Mouse (Mus musculus) hindbrain, embryonic 12.5 days (tissue): Measurements from ENCODE around the gene Ccdc169. TPM values are rescaled to one million over a fixed set of nuclear protein-coding genes. Genes with fewer than 3 reads are reported as not detected.

Experiments used
- ATAC-seq: fragments of 200-750 bp; cut with Nextera tagmentation; 2 replicates; pipeline ENCODE4 v1.8.0; 2017; ENCODE audit warnings: moderate TSS enrichment; ENCODE audit not compliant: low FRiP score
- H3K27ac ChIP-seq: fragments of 300-500 bp; sonication (generic); 2 replicates; pipeline ENCODE4 v1.5.1; 2016; ENCODE audit warnings: mild to moderate bottlenecking
- H3K27me3 ChIP-seq: fragments of 300-500 bp; sonication (generic); 2 replicates; pipeline ENCODE4 v1.6.1; 2016; ENCODE audit warnings: mild to moderate bottlenecking
- H3K36me3 ChIP-seq: fragments of 300-500 bp; sonication (generic); 2 replicates; pipeline ENCODE4 v1.6.1; 2016; ENCODE audit warnings: mild to moderate bottlenecking
- H3K4me1 ChIP-seq: fragments of 300-500 bp; sonication (generic); 2 replicates; pipeline ENCODE4 v1.6.1; 2016
- H3K4me2 ChIP-seq: fragments of 300-500 bp; sonication (generic); replicated peaks from 2 replicates; pipeline ENCODE4 v1.6.1; 2016; ENCODE audit warnings: mild to moderate bottlenecking
- H3K4me3 ChIP-seq: fragments of 300-500 bp; sonication (generic); 2 replicates; pipeline ENCODE4 v1.5.1; 2016; ENCODE audit warnings: mild to moderate bottlenecking
- H3K9ac ChIP-seq: fragments of 300-500 bp; sonication (generic); 2 replicates; pipeline ENCODE4 v1.6.1; 2016; ENCODE audit warnings: mild to moderate bottlenecking, moderate library complexity
- H3K9me3 ChIP-seq: fragments of 300-500 bp; sonication (generic); replicated peaks from 2 replicates; pipeline ENCODE4 v1.6.1; 2016; ENCODE audit warnings: mild to moderate bottlenecking
- WGBS: fragments of 180-500 bp; shearing (Covaris S2); methylation state at CpG from one replicate; pipeline ENCODE4 v1.1.7; 2016; 5-methylcytosine and 5-hydroxymethylcytosine counted together
- polyA plus RNA-seq: library from polyadenylated mRNA; unstranded; fragments of >200 nt; fragmentation: Nextera tagmentation; extraction: Ambion mirVana; gene quantifications from 2 replicates; pipeline ENCODE4 v1.2.1, GENCODE M21; 2016

Gene Ccdc169
- polyA plus RNA-seq, result 0.06 and 0.08 TPM in 2 replicates

GRCm38 (mm10) chr3:55137039-55137438, at the start of gene Ccdc169:
TSS of gene Ccdc169 (plus strand) at chr3:55137339.
- Histone ChIP-seq H3K9ac (no peak within 1 kb of the TSS), H3K9me3 (no peaks in the 10 kb centered on the region), H3K36me3 (peaks cover 36% of the 10 kb centered on the region), H3K4me3 (no peak within 1 kb of the TSS), H3K27me3 (no peaks in the 10 kb centered on the region), H3K4me1 (no peaks in the 10 kb centered on the region), H3K4me2 (no peak within 1 kb of the TSS), H3K27ac (no peak within 1 kb of the TSS)
- ATAC-seq, result no peak

DNA sequence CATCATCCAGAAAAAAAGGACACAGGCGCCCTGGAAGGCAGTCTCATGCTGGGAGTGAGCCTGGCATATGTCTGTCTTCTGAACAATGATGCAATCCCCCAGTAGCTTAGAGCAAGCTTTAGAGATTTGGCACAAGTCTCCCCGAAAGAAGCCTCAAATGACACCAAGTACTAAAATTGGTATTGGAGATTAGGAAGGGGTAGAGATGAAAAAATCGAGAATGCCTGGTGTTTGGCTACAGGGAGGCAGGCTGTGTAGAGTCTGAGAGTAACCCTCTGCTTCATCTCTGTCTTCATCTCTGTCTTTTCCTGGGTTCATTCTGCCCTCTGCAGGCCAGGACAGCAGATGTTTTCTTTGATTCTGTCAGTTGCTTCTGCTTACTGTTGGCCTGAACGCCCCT, 49.8 kb upstream of the Ccdc169 start:
- Histone ChIP-seq H3K27ac (no peak overlapping the region), H3K36me3 (no peaks in the 10 kb centered on the region), H3K4me1 (peaks cover 4% of the 10 kb centered on the region; the same call in 1 of the 2 replicates), H3K27me3 (no peaks in the 10 kb centered on the region), H3K4me3 (no peak overlapping the region), H3K9ac (no peak overlapping the region), H3K4me2 (no peak overlapping the region), H3K9me3 (no peaks in the 10 kb centered on the region)
- 66% methylated on average over 4 of the region's 4 CpGs for WGBS
- ATAC-seq, result no peak

GRCm38 (mm10) chr3:55088359-55088758, 48.8 kb upstream of the Ccdc169 start:
- Histone ChIP-seq H3K36me3 (no peaks in the 10 kb centered on the region), H3K4me1 (peaks cover 4% of the 10 kb centered on the region; the same call in 1 of the 2 replicates), H3K9ac (no peak overlapping the region), H3K27ac (no peak overlapping the region), H3K27me3 (no peaks in the 10 kb centered on the region), H3K9me3 (no peaks in the 10 kb centered on the region), H3K4me3 (no peak overlapping the region), H3K4me2 (no peak overlapping the region)
- no peak for ATAC-seq
- 76% methylated on average over 4 of the region's 4 CpGs for WGBS

- Histone ChIP-seq H3K36me3 (no peaks in the 10 kb centered on the region), H3K4me1 (peaks cover 4% of the 10 kb centered on the region; the same call in 1 of the 2 replicates), H3K27me3 (no peaks in the 10 kb centered on the region), H3K27ac (no peak overlapping the region), H3K9ac (no peak overlapping the region), H3K4me2 (no peak overlapping the region), H3K4me3 (no peak overlapping the region), H3K9me3 (no peaks in the 10 kb centered on the region)
- ATAC-seq, result no peak
- 71% methylated on average over 3 of the region's 3 CpGs for WGBS
Measured at GRCm38 (mm10) chr3:55088843-55089242, 48.3 kb upstream of the Ccdc169 start.

- no peak for ATAC-seq
- Histone ChIP-seq H3K4me3 (no peak overlapping the region), H3K27me3 (no peaks in the 10 kb centered on the region), H3K9me3 (no peaks in the 10 kb centered on the region), H3K4me2 (no peak overlapping the region), H3K36me3 (no peaks in the 10 kb centered on the region), H3K9ac (no peak overlapping the region), H3K27ac (no peak overlapping the region), H3K4me1 (peaks cover 4% of the 10 kb centered on the region; the same call in 1 of the 2 replicates)
- WGBS, result 84% methylated on average over 4 of the region's 4 CpGs
Measured at GRCm38 (mm10) chr3:55089291-55089690, 47.8 kb upstream of the Ccdc169 start.

GRCm38 (mm10) chr3:55093161-55093560, 44.0 kb upstream of the Ccdc169 start:
- H3K4me1 ChIP-seq, result peaks cover 13% of the 10 kb centered on the region
- H3K4me2 ChIP-seq, result no peak overlapping the region
- no peak overlapping the region for H3K27ac ChIP-seq
- 71% methylated on average over 1 of the region's 1 CpGs for WGBS
- H3K9ac ChIP-seq, result no peak overlapping the region
- H3K36me3 ChIP-seq, result no peaks in the 10 kb centered on the region
- H3K9me3 ChIP-seq, result no peaks in the 10 kb centered on the region
- no peak overlapping the region for H3K4me3 ChIP-seq
- no peak for ATAC-seq
- no peaks in the 10 kb centered on the region for H3K27me3 ChIP-seq

- WGBS, result 25% methylated on average over 8 of the region's 8 CpGs
- ATAC-seq, result peak; percentile 75
- Histone ChIP-seq H3K9ac (no peak overlapping the region), H3K4me1 (peaks cover 15% of the 10 kb centered on the region), H3K27me3 (no peaks in the 10 kb centered on the region), H3K4me3 (no peak overlapping the region), H3K27ac (peak overlapping the region; percentile 79), H3K4me2 (peak overlapping the region; percentile 22; the same call in 1 of the 2 replicates), H3K36me3 (no peaks in the 10 kb centered on the region), H3K9me3 (no peaks in the 10 kb centered on the region)
Measured at GRCm38 (mm10) chr3:55095968-55096654, 41.0 kb upstream of the Ccdc169 start.

DNA sequence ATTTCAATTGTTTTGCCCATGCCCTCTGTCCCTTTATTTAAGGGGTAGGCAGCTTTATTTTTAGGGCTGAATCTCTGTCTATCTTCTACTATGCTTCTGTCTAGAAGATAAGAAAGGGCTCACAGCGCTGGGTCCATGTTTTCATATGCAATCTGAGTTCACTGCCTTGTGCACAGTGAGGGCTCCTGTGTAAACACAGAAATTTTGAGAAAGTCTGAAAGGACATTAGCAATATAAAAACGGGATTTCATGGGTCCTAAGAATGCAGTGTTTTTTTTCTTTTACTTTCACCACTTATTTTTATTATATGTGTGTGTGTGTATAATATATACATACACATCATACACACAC, 40.5 kb upstream of the Ccdc169 start:
- Histone ChIP-seq H3K36me3 (no peaks in the 10 kb centered on the region), H3K27me3 (no peaks in the 10 kb centered on the region), H3K4me2 (peak overlapping the region; percentile 22; the same call in 1 of the 2 replicates), H3K9ac (no peak overlapping the region), H3K27ac (peak overlapping the region; percentile 79), H3K4me3 (no peak overlapping the region), H3K9me3 (no peaks in the 10 kb centered on the region), H3K4me1 (peaks cover 15% of the 10 kb centered on the region)
- ATAC-seq, result peak; percentile 27; the same call in 1 of the 2 replicates
- WGBS, result 63% methylated on average over 2 of the region's 2 CpGs

DNA sequence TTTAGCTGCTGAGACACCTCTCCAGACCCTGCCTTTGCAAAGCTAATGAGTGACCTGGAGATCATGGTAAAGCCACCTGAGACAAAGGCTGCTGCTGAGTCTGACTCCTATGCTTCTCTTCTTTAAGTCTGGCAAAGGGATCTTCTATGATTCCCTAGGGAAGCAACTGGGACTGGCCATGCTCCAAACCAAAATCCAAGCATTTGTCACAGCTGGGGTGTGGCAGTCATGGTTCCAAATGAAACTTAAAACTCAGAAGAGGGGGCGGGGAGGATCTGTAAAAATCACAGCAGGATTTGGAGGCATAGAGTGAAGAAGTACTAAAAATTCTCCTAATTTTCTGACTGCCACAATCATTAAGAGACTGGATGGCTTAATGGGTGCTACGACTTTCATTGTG, 40.0 kb upstream of the Ccdc169 start:
- Histone ChIP-seq H3K4me1 (peaks cover 15% of the 10 kb centered on the region), H3K36me3 (no peaks in the 10 kb centered on the region), H3K4me2 (no peak overlapping the region), H3K9me3 (no peaks in the 10 kb centered on the region), H3K4me3 (no peak overlapping the region), H3K27me3 (no peaks in the 10 kb centered on the region), H3K27ac (peak overlapping the region; percentile 1; the same call in 1 of the 2 replicates), H3K9ac (no peak overlapping the region)
- no peak for ATAC-seq
- WGBS, result 78% methylated on average over 2 of the region's 2 CpGs

- Histone ChIP-seq H3K9ac (no peak overlapping the region), H3K4me1 (peaks cover 15% of the 10 kb centered on the region), H3K9me3 (no peaks in the 10 kb centered on the region), H3K36me3 (no peaks in the 10 kb centered on the region), H3K4me3 (no peak overlapping the region), H3K27me3 (no peaks in the 10 kb centered on the region), H3K4me2 (no peak overlapping the region), H3K27ac (no peak overlapping the region)
- peak; percentile 87 for ATAC-seq
- 16% methylated on average over 2 of the region's 2 CpGs for WGBS
Measured at GRCm38 (mm10) chr3:55098014-55098413, 39.1 kb upstream of the Ccdc169 start.

GRCm38 (mm10) chr3:55098990-55099389, 38.1 kb upstream of the Ccdc169 start:
- peaks cover 15% of the 10 kb centered on the region for H3K4me1 ChIP-seq
- 71% methylated on average over 11 of the region's 11 CpGs for WGBS
- H3K4me2 ChIP-seq, result no peak overlapping the region
- H3K9me3 ChIP-seq, result no peaks in the 10 kb centered on the region
- H3K27me3 ChIP-seq, result no peaks in the 10 kb centered on the region
- H3K36me3 ChIP-seq, result no peaks in the 10 kb centered on the region
- no peak overlapping the region for H3K4me3 ChIP-seq
- no peak for ATAC-seq
- no peak overlapping the region for H3K9ac ChIP-seq
- H3K27ac ChIP-seq, result no peak overlapping the region

- Histone ChIP-seq H3K4me2 (no peak overlapping the region), H3K27me3 (no peaks in the 10 kb centered on the region), H3K27ac (no peak overlapping the region), H3K4me3 (no peak overlapping the region), H3K9ac (no peak overlapping the region), H3K9me3 (no peaks in the 10 kb centered on the region), H3K36me3 (no peaks in the 10 kb centered on the region), H3K4me1 (peaks cover 14% of the 10 kb centered on the region)
- no peak for ATAC-seq
Measured at GRCm38 (mm10) chr3:55101092-55101491, 36.0 kb upstream of the Ccdc169 start.

- Histone ChIP-seq H3K9me3 (no peaks in the 10 kb centered on the region), H3K4me3 (no peak overlapping the region), H3K36me3 (no peaks in the 10 kb centered on the region), H3K27me3 (no peaks in the 10 kb centered on the region), H3K4me1 (no peaks in the 10 kb centered on the region), H3K27ac (no peak overlapping the region), H3K4me2 (no peak overlapping the region), H3K9ac (no peak overlapping the region)
- no peak for ATAC-seq
- 81% methylated on average over 14 of the region's 14 CpGs for WGBS
Measured at GRCm38 (mm10) chr3:55105372-55106023, 31.6 kb upstream of the Ccdc169 start.
